Mouse (Mus musculus): ENCODE data around the gene Mllt1. TPM values are rescaled to one million over a fixed set of nuclear protein-coding genes. Genes with fewer than 3 reads are reported as not detected.

The Mllt1 gene
- polyA plus RNA-seq, 1 experiment from 2014 or later: 91.4 TPM

Other genes starting within 250 kb of the Mllt1 start
- gene Ndufa11, start 217.6 kb downstream of the Mllt1 start, polyA plus RNA-seq (2015; fragmentation: Nextera tagmentation; extraction: Ambion mirVana): 492 and 497 TPM in 2 replicates
- gene Vmac, start 217.4 kb downstream of the Mllt1 start, polyA plus RNA-seq (2015; fragmentation: Nextera tagmentation; extraction: Ambion mirVana): 15.6 and 16.1 TPM in 2 replicates
- gene Nrtn, start 177.9 kb downstream of the Mllt1 start, polyA plus RNA-seq (2015; fragmentation: Nextera tagmentation; extraction: Ambion mirVana): 2.5 and 4.0 TPM in 2 replicates
- 96.8 and 106 TPM in 2 replicates for gene Dus3l, start 170.7 kb downstream of the Mllt1 start, polyA plus RNA-seq (2015; fragmentation: Nextera tagmentation; extraction: Ambion mirVana)
- gene Prr22, start 165.2 kb downstream of the Mllt1 start, polyA plus RNA-seq (2015; fragmentation: Nextera tagmentation; extraction: Ambion mirVana): 0.97 and 1.1 TPM in 2 replicates
- gene Rfx2, start 104.4 kb downstream of the Mllt1 start, polyA plus RNA-seq (2015; fragmentation: Nextera tagmentation; extraction: Ambion mirVana): 3.9 and 4.8 TPM in 2 replicates
- gene Acsbg2, start 61.0 kb downstream of the Mllt1 start, polyA plus RNA-seq (2015; fragmentation: Nextera tagmentation; extraction: Ambion mirVana): not detected in 2 replicates
- gene 1700061G19Rik, start 59.9 kb downstream of the Mllt1 start, polyA plus RNA-seq (2015; fragmentation: Nextera tagmentation; extraction: Ambion mirVana): 0.57 and 0.63 TPM in 2 replicates
- gene Acer1, start 46.7 kb upstream of the Mllt1 start, polyA plus RNA-seq (2015; fragmentation: Nextera tagmentation; extraction: Ambion mirVana): not detected in 2 replicates
- 164 and 171 TPM in 2 replicates for gene Clpp, start 54.9 kb upstream of the Mllt1 start, polyA plus RNA-seq (2015; fragmentation: Nextera tagmentation; extraction: Ambion mirVana)
- gene Alkbh7, start 61.9 kb upstream of the Mllt1 start, polyA plus RNA-seq (2015; fragmentation: Nextera tagmentation; extraction: Ambion mirVana): 54.3 and 60.7 TPM in 2 replicates
- gene Pspn, start 64.6 kb upstream of the Mllt1 start, polyA plus RNA-seq (2015; fragmentation: Nextera tagmentation; extraction: Ambion mirVana): 0.74 and 1.0 TPM in 2 replicates
- gene Gtf2f1, start 75.9 kb upstream of the Mllt1 start, polyA plus RNA-seq (2015; fragmentation: Nextera tagmentation; extraction: Ambion mirVana): 71.7 and 74.6 TPM in 2 replicates
- gene Gm17949, start 76.1 kb upstream of the Mllt1 start, polyA plus RNA-seq (2015; fragmentation: Nextera tagmentation; extraction: Ambion mirVana): 0.41 and 0.88 TPM in 2 replicates
- gene Khsrp, start 96.1 kb upstream of the Mllt1 start, polyA plus RNA-seq (2015; fragmentation: Nextera tagmentation; extraction: Ambion mirVana): 23.9 and 25.4 TPM in 2 replicates
- not detected in 2 replicates for gene Slc25a41, start 106.2 kb upstream of the Mllt1 start, polyA plus RNA-seq (2015; fragmentation: Nextera tagmentation; extraction: Ambion mirVana)
- gene Crb3, start 123.7 kb upstream of the Mllt1 start, polyA plus RNA-seq (2015; fragmentation: Nextera tagmentation; extraction: Ambion mirVana): 2.1 and 3.3 TPM in 2 replicates
- 36.0 and 42.8 TPM in 2 replicates for gene Slc25a23, start 124.4 kb upstream of the Mllt1 start, polyA plus RNA-seq (2015; fragmentation: Nextera tagmentation; extraction: Ambion mirVana)
- gene Dennd1c, start 143.1 kb upstream of the Mllt1 start, polyA plus RNA-seq (2015; fragmentation: Nextera tagmentation; extraction: Ambion mirVana): 4.2 and 5.0 TPM in 2 replicates
- 383 and 394 TPM in 2 replicates for gene Tubb4a, start 152.4 kb upstream of the Mllt1 start, polyA plus RNA-seq (2015; fragmentation: Nextera tagmentation; extraction: Ambion mirVana)
- 8.8 and 9.7 TPM in 2 replicates for gene Tnfsf9, start 169.9 kb upstream of the Mllt1 start, polyA plus RNA-seq (2015; fragmentation: Nextera tagmentation; extraction: Ambion mirVana)
- gene Cd70, start 214.4 kb upstream of the Mllt1 start, polyA plus RNA-seq (2015; fragmentation: Nextera tagmentation; extraction: Ambion mirVana): 1.5 and 2.2 TPM in 2 replicates